Comparison of ENCODE assay signal across 8 mouse cellular contexts in the genomic region with DNA sequence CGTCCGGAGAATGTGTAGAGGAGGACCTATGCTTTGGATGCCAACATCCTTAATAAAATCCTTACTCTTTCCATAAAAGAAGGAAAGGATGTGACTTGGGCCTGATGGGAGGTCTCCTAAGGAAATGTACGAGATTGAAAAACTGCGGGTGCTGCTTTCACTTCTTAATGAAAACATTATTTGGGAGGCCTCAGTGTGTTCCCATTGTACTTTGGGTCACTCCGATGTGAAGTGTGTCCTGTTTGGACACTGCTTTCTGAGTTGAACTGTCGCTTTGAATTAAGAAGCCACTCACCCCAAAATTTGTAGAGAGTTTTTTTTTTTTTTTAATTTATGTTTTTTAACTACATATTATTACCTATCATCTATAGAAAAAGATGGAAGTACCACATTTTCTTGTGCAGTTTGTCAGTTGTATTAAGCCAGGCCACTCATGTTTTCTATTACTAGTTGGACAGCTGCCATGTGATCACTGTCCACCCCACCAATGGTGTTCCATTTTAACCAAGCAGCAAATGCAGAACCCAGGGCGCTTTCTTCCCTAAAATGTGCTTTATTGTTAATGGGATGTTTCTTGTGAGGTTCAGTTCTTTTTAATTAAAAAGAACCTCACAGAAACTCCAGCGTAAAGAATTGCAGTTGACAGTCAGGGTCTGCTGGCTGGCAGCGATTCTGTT. TPM values are rescaled to one million over a fixed set of nuclear protein-coding genes. Genes with fewer than 3 reads are reported as not detected.
A peak's percentile ranks its signal among the peaks of the same experiment; 100 is the strongest.
DNase-seq lines count a peak whose midpoint lies in the region; ATAC-seq and TF ChIP-seq lines count a peak whose summit lies in the region.

No protein-coding gene starts in this region.

- no peak for TF ChIP-seq POLR2A in cerebellum, adult 2 months (IDR thresholded peaks at IDR 0.05; ENCODE audit: borderline replicate concordance, insufficient read depth, low read length)
- no peak for TF ChIP-seq POLR2A in embryonic fibroblast, embryonic 13.5 days (IDR thresholded peaks at IDR 0.05; ENCODE audit: low read depth, low read length)
- TF ChIP-seq POLR2A in thymus, adult 2 months (IDR thresholded peaks at IDR 0.05; ENCODE audit: control insufficient read depth, extremely low read depth, insufficient read depth, low read length, poor library complexity): no peak

- no peak overlapping the region for H3K27ac ChIP-seq in cerebellum, adult 2 months (ENCODE audit: insufficient read depth, low read length)
- H3K27ac ChIP-seq in embryonic fibroblast, embryonic 13.5 days (ENCODE audit: insufficient read depth, low read length): no peak overlapping the region
- H3K27ac ChIP-seq in neural tube, embryonic 14.5 days (ENCODE audit: low read depth, low read length): peak overlapping the region; percentile 67
- H3K27ac ChIP-seq in thymus, adult 2 months (ENCODE audit: control insufficient read depth, insufficient read depth, low read length): no peak overlapping the region

- peak in 1 of 2 experiments; percentile 18 for DNase-seq in cerebellum, adult 2 months
- no peak for DNase-seq in cerebellum, adult 11 months
- peak; percentile 37 for DNase-seq in 3T3-L1 (ENCODE audit: low read depth, low spot score)
- peak; percentile 1 to 6 for DNase-seq in kidney, postnatal 36 days
- no peak for DNase-seq in thymus, adult 2 months

- TF ChIP-seq CTCF in cerebellum, adult 2 months (IDR thresholded peaks at IDR 0.05; ENCODE audit: borderline replicate concordance, insufficient read depth, low read depth, low read length): no peak
- TF ChIP-seq CTCF in embryonic fibroblast, embryonic 13.5 days (IDR thresholded peaks at IDR 0.05; ENCODE audit: borderline replicate concordance, insufficient read depth, low read length): no peak
- no peak for TF ChIP-seq CTCF in thymus, adult 2 months (IDR thresholded peaks at IDR 0.05; ENCODE audit: borderline replicate concordance, control insufficient read depth, extremely low read depth, insufficient read depth, low read length, poor library complexity)

- ATAC-seq in neural tube, embryonic 14.5 days (ENCODE audit: low read depth): no peak; the same call in none of the 2 replicates
- ATAC-seq in monocyte, adult 5-6 weeks (replicated peaks; ENCODE audit: insufficient number of reproducible peaks, low FRiP score, low TSS enrichment, poor library complexity, severe bottlenecking): no peak

- no peaks in the 10 kb centered on the region for H3K9me3 ChIP-seq in neural tube, embryonic 14.5 days (ENCODE audit: control insufficient read depth, low read length)

- peak overlapping the region; percentile 91 for H3K4me3 ChIP-seq in cerebellum, adult 2 months (replicated peaks; ENCODE audit: insufficient read depth, low read depth, low read length)
- peak overlapping the region; percentile 61 for H3K4me3 ChIP-seq in embryonic fibroblast, embryonic 13.5 days (ENCODE audit: insufficient read depth, low read length)
- peak overlapping the region; percentile 43 for H3K4me3 ChIP-seq in neural tube, embryonic 14.5 days (ENCODE audit: low read depth, low read length)
- no peak overlapping the region for H3K4me3 ChIP-seq in thymus, adult 2 months (ENCODE audit: control insufficient read depth, insufficient read depth, low read length)

- WGBS in cerebellum, adult 2 months: 8% methylated on average over 9 of the region's 9 CpGs
- WGBS in neural tube, embryonic 14.5 days: 17% methylated on average over 9 of the region's 9 CpGs
- WGBS in thymus, adult 2 months: 38% methylated on average over 9 of the region's 9 CpGs

- no peaks in the 10 kb centered on the region for H3K36me3 ChIP-seq in neural tube, embryonic 14.5 days (ENCODE audit: control insufficient read depth, insufficient read depth, low read length)
- no peaks in the 10 kb centered on the region for H3K36me3 ChIP-seq in thymus, adult 2 months (ENCODE audit: control insufficient read depth, insufficient read depth, low read length)

- no peaks in the 10 kb centered on the region for H3K27me3 ChIP-seq in cerebellum, adult 2 months (ENCODE audit: control insufficient read depth, insufficient read depth, low read length)
- no peaks in the 10 kb centered on the region for H3K27me3 ChIP-seq in neural tube, embryonic 14.5 days (ENCODE audit: control insufficient read depth, insufficient read depth, low read length)
- no peaks in the 10 kb centered on the region for H3K27me3 ChIP-seq in thymus, adult 2 months (ENCODE audit: control insufficient read depth, insufficient read depth, low read length)

- peak overlapping the region; percentile 55 for H3K4me2 ChIP-seq in neural tube, embryonic 14.5 days (ENCODE audit: low read depth, low read length)

- peak overlapping the region; percentile 60 for H3K9ac ChIP-seq in neural tube, embryonic 14.5 days (replicated peaks; ENCODE audit: low read depth, low read length)

- peaks cover 3% of the 10 kb centered on the region for H3K4me1 ChIP-seq in cerebellum, adult 2 months (ENCODE audit: control insufficient read depth, insufficient read depth, low read length)
- H3K4me1 ChIP-seq in embryonic fibroblast, embryonic 13.5 days (ENCODE audit: control insufficient read depth, insufficient read depth, low read length): peaks cover 6% of the 10 kb centered on the region; the same call in 1 of the 2 replicates
- peaks cover 3% of the 10 kb centered on the region; the same call in 1 of the 2 replicates for H3K4me1 ChIP-seq in neural tube, embryonic 14.5 days (ENCODE audit: control insufficient read depth, insufficient read depth, low read length)
- H3K4me1 ChIP-seq in thymus, adult 2 months (replicated peaks; ENCODE audit: control insufficient read depth, insufficient read depth, low read length): peaks cover 25% of the 10 kb centered on the region

RNA-seq across cellular contexts. Expression of a gene that starts 29.2 kb away (rescaled TPM):
- 9.2 and 10.7 TPM in 2 replicates for polyA plus RNA-seq in cerebellum, adult 2 months (2012; rRNA removed)
- 1.4 and 2.0 TPM in 2 replicates for polyA plus RNA-seq in embryonic fibroblast, embryonic 13.5 days (2011; ENCODE audit: insufficient read length, low read depth, missing spikeins)
- 3.9 and 4.9 TPM in 2 replicates for polyA plus RNA-seq in neural tube, embryonic 14.5 days (2014; fragmentation: Nextera tagmentation; extraction: Ambion mirVana)
- total RNA-seq in monocyte, adult 5-6 weeks (2017): 0.29 to 1.1 TPM (median 0.32 TPM) in 3 replicates
- 4.7 and 4.9 TPM in 2 replicates for polyA plus RNA-seq in thymus, adult 2 months (2012; rRNA removed)

RNA-seq across cellular contexts. Expression of a gene that starts 42.3 kb away (rescaled TPM):
- polyA plus RNA-seq in cerebellum, adult 2 months (2012; rRNA removed): 34.8 and 36.4 TPM in 2 replicates
- not detected in 2 replicates for polyA plus RNA-seq in embryonic fibroblast, embryonic 13.5 days (2011; ENCODE audit: insufficient read length, low read depth, missing spikeins)
- 3.5 and 3.9 TPM in 2 replicates for polyA plus RNA-seq in neural tube, embryonic 14.5 days (2014; fragmentation: Nextera tagmentation; extraction: Ambion mirVana)
- not detected in 3 replicates for total RNA-seq in monocyte, adult 5-6 weeks (2017)
- 1.2 and 1.3 TPM in 2 replicates for polyA plus RNA-seq in thymus, adult 2 months (2012; rRNA removed)

Comparison
In these comparisons a context has a peak if more than half of its experiments do, and no peak if none do; other contexts are left out.
1. DNase-seq: peak in 3T3-L1 (single experiment) and kidney, postnatal 36 days (2 of 2); none in cerebellum, adult 11 months (single experiment) and thymus, adult 2 months (single experiment).